Mouse (Mus musculus) lung, adult 2 months (tissue): ENCODE measurements around the gene Mthfs.

ENCODE experiments used
- CTCF ChIP-seq: fragments of 200-500 bp; IDR thresholded peaks from 2 replicates; pipeline ENCODE4 v1.5.1; 2011; ENCODE audit warnings: mild to moderate bottlenecking, low read length, control low read depth; ENCODE audit not compliant: insufficient read depth
- POLR2A ChIP-seq: fragments of 200-500 bp; IDR thresholded peaks from 2 replicates; pipeline ENCODE4 v1.6.1; 2011; ENCODE audit warnings: low read depth, mild to moderate bottlenecking, control low read depth, low read length, borderline replicate concordance; ENCODE audit errors: extremely low read depth

GRCm38 (mm10) chr9:89373731-89374130 lies 163.3 kb downstream of the Mthfs start:
- TF ChIP-seq CTCF, result no peak
- no peak for TF ChIP-seq POLR2A
